Mouse (Mus musculus) hindbrain, embryonic 13.5 days (tissue): ENCODE measurements around the gene Abraxas2. TPM values are rescaled to one million over a fixed set of nuclear protein-coding genes. Genes with fewer than 3 reads are reported as not detected.

Experiments
- ATAC-seq: fragments of 200-750 bp; cut with Nextera tagmentation; 2 replicates; pipeline ENCODE4 v1.8.0; 2017; ENCODE audit warnings: moderate TSS enrichment; ENCODE audit not compliant: low FRiP score
- H3K27ac ChIP-seq: fragments of 300-500 bp; sonication (generic); 2 replicates; pipeline ENCODE4 v1.5.1; 2015; ENCODE audit warnings: inconsistent platforms, mild to moderate bottlenecking, moderate library complexity
- H3K27me3 ChIP-seq: fragments of 300-500 bp; sonication (generic); 2 replicates; pipeline ENCODE4 v1.6.1; 2015; ENCODE audit warnings: mild to moderate bottlenecking, inconsistent platforms
- H3K36me3 ChIP-seq: fragments of 300-500 bp; sonication (generic); 2 replicates; pipeline ENCODE4 v1.6.1; 2015; ENCODE audit warnings: mild to moderate bottlenecking, inconsistent platforms
- H3K4me1 ChIP-seq: fragments of 300-500 bp; sonication (generic); replicated peaks from 2 replicates; pipeline ENCODE4 v1.6.1; 2015; ENCODE audit warnings: inconsistent platforms
- H3K4me2 ChIP-seq: fragments of 300-500 bp; sonication (generic); 2 replicates; pipeline ENCODE4 v1.6.1; 2015; ENCODE audit warnings: inconsistent platforms, mild to moderate bottlenecking, moderate library complexity
- H3K4me3 ChIP-seq: fragments of 300-500 bp; sonication (generic); 2 replicates; pipeline ENCODE4 v1.5.1; 2015; ENCODE audit warnings: mild to moderate bottlenecking, inconsistent platforms
- H3K9ac ChIP-seq: fragments of 300-500 bp; sonication (generic); 2 replicates; pipeline ENCODE4 v1.6.1; 2015; ENCODE audit warnings: mild to moderate bottlenecking, inconsistent platforms
- H3K9me3 ChIP-seq: fragments of 300-500 bp; sonication (generic); 2 replicates; pipeline ENCODE4 v1.6.1; 2016; ENCODE audit warnings: inconsistent platforms
- WGBS: fragments of 180-500 bp; shearing (Covaris S2); methylation state at CpG from one replicate; pipeline ENCODE4 v1.1.7; 2015; 5-methylcytosine and 5-hydroxymethylcytosine counted together
- polyA plus RNA-seq: library from polyadenylated mRNA; unstranded; fragments of >200 nt; fragmentation: Nextera tagmentation; extraction: Ambion mirVana; gene quantifications from 2 replicates; pipeline ENCODE4 v1.2.1, GENCODE M21; 2015

Gene Abraxas2
- polyA plus RNA-seq, 1 experiment from 2014 or later = 38.7 TPM

DNA sequence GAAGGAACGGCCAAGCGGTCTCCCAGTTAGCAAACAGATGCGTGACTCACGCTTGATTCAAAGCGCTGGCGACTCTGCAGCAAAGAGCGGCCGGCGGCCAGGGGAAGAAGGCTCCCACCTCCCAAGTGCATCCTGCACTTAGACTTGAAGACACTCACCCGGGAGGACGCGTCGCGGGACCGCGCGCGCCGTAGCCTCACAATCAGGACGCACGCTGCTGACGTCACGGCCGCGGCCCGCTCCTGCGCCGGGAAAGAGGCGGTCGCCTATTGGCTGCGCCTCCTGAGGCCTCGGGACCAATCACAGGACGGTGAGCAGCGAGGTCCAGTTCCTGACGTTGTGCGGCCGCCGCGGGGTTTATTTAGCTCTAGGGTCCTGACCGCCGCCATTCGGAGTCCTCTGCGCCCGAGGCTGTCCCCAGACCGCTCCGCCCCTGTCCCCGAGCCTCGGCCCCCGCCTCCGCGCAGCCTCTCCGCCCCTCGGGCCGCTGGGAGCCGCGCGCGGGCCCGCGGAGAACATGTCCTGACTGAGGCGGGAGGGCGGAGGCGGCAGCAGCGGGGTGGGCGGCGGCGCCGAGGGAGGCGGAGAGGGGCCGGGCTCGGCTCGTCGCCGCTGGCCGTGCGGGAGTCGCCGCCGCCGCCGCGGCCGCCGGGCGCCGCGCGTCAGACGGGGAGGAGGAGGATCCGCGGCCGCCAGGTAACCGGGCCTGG is 72.0 kb downstream of the Abraxas2 start, which contains the start of gene Zranb1:
Zranb1 (plus strand) TSS at position 293 of the 710 bp plus-strand sequence.
- Histone ChIP-seq H3K4me2 (peak within 1 kb of the TSS; percentile 86), H3K27me3 (no peaks in the 10 kb centered on the region), H3K4me1 (peaks cover 20% of the 10 kb centered on the region), H3K9me3 (no peaks in the 10 kb centered on the region), H3K36me3 (no peaks in the 10 kb centered on the region), H3K27ac (peak within 1 kb of the TSS; percentile 99), H3K4me3 (peak within 1 kb of the TSS; percentile 96), H3K9ac (peak within 1 kb of the TSS; percentile 98)
- WGBS = under 1% methylated on average over 74 of the region's 93 CpGs
- ATAC-seq = peak; percentile 99

- H3K36me3 ChIP-seq = no peaks in the 10 kb centered on the region
- peak overlapping the region; percentile 86 for H3K4me2 ChIP-seq
- H3K4me3 ChIP-seq = peak overlapping the region; percentile 96
- under 1% methylated on average over 54 of the region's 55 CpGs for WGBS
- H3K27ac ChIP-seq = peak overlapping the region; percentile 99
- no peaks in the 10 kb centered on the region for H3K9me3 ChIP-seq
- H3K4me1 ChIP-seq = peaks cover 20% of the 10 kb centered on the region
- H3K9ac ChIP-seq = peak overlapping the region; percentile 98
- ATAC-seq = peak; percentile 62; the same call in 1 of the 2 replicates
- no peaks in the 10 kb centered on the region for H3K27me3 ChIP-seq
Observed at GRCm38 (mm10) chr7:132931560-132932351, 72.7 kb downstream of the Abraxas2 start.

DNA sequence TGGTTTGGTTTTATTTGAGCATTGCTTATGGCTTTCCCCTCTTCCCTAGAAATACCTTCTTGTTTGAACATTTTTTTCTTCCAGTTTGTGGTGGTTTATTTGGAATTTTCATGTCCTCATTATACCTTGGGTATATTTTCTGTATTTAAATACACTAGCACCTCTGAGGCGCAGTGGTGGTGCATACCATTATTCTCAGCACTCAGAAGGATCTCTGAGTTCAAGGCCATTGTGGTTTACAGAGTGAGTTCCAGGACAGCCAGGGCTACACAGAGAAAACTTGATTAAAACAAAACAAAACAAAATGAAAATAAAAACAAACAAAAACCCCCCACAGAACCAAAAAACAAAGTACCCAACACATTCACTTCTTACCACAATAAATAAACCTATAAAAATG is 74.3 kb downstream of the Abraxas2 start:
- 81% methylated on average over 1 of the region's 1 CpGs for WGBS
- H3K9me3 ChIP-seq = no peaks in the 10 kb centered on the region

More for the DNA sequence above, 74.3 kb downstream of the Abraxas2 start:
- H3K27me3 ChIP-seq = no peaks in the 10 kb centered on the region
- no peak overlapping the region for H3K27ac ChIP-seq
- H3K4me1 ChIP-seq = peaks cover 20% of the 10 kb centered on the region
- ATAC-seq = no peak
- no peaks in the 10 kb centered on the region for H3K36me3 ChIP-seq
- no peak overlapping the region for H3K9ac ChIP-seq
- H3K4me3 ChIP-seq = no peak overlapping the region
- no peak overlapping the region for H3K4me2 ChIP-seq

Other genes starting within 250 kb of the Abraxas2 start
- 30.7 and 30.9 TPM in 2 replicates for gene Lhpp, start 248.6 kb upstream of the Abraxas2 start, polyA plus RNA-seq
- 16.9 and 19.3 TPM in 2 replicates for gene Fam53b, start 45.3 kb upstream of the Abraxas2 start, polyA plus RNA-seq
- 92.4 and 92.9 TPM in 2 replicates for gene Eef1akmt2, start 6.6 kb upstream of the Abraxas2 start, polyA plus RNA-seq
- gene Zranb1, start 71.9 kb downstream of the Abraxas2 start, polyA plus RNA-seq = 20.3 and 20.6 TPM in 2 replicates